Mouse (Mus musculus) myocyte (in vitro differentiated cells): ENCODE data around the gene Sec61b.

Experiments
- CEBPB ChIP-seq: IDR thresholded peaks from 2 replicates; pipeline ENCODE4 v1.6.1; 2011; ENCODE audit warnings: mild to moderate bottlenecking, moderate library complexity; ENCODE audit not compliant: poor library complexity, insufficient read depth, severe bottlenecking
- E2F4 ChIP-seq: IDR thresholded peaks from one replicate; pipeline ENCODE4 v1.6.1; 2011; ENCODE audit warnings: mild to moderate bottlenecking, control low read depth, moderate library complexity; ENCODE audit not compliant: insufficient read depth
- MAX ChIP-seq: IDR thresholded peaks from one replicate; pipeline ENCODE4 v1.6.1; 2011; ENCODE audit warnings: low read depth, mild to moderate bottlenecking, control low read depth
- MYOD1 ChIP-seq, 3 experiments: IDR thresholded peaks; one replicate each; pipeline ENCODE4 v1.6.1; 2011; ENCODE audit warnings: control low read depth in 2 of 3, low read depth in 2 of 3, mild to moderate bottlenecking in 2 of 3, moderate library complexity in 1 of 3; ENCODE audit not compliant: insufficient read length in 2 of 3, control insufficient read depth in 1 of 3
- MYOG ChIP-seq, 3 experiments: IDR thresholded peaks; one replicate each; pipeline ENCODE4 v1.6.1; 2011; ENCODE audit warnings: control low read depth in 2 of 3, low read depth in 2 of 3, mild to moderate bottlenecking in 2 of 3; ENCODE audit not compliant: insufficient read length in 2 of 3, control insufficient read depth in 1 of 3, insufficient read depth in 1 of 3
- POLR2A ChIP-seq: IDR thresholded peaks from one replicate; pipeline ENCODE4 v1.6.1; 2011; ENCODE audit warnings: low read depth, mild to moderate bottlenecking, control low read depth, moderate library complexity; ENCODE audit not compliant: insufficient read length
- POLR2AphosphoS2 ChIP-seq: IDR thresholded peaks from one replicate; pipeline ENCODE4 v1.6.1; 2011; ENCODE audit warnings: low read depth, control low read depth; ENCODE audit not compliant: insufficient read length
- REST ChIP-seq: IDR thresholded peaks from one replicate; pipeline ENCODE4 v1.6.1; 2011; ENCODE audit warnings: mild to moderate bottlenecking, control low read depth, moderate library complexity; ENCODE audit not compliant: insufficient read depth, insufficient read length
- SRF ChIP-seq: IDR thresholded peaks from one replicate; pipeline ENCODE4 v1.6.1; 2011; ENCODE audit warnings: low read depth; ENCODE audit not compliant: control insufficient read depth, insufficient read length
- TCF12 ChIP-seq: IDR thresholded peaks from one replicate; pipeline ENCODE4 v1.6.1; 2011; ENCODE audit warnings: mild to moderate bottlenecking, control low read depth; ENCODE audit not compliant: poor library complexity, insufficient read depth, severe bottlenecking
- TCF3 ChIP-seq: IDR thresholded peaks from one replicate; pipeline ENCODE4 v1.6.1; 2011; ENCODE audit warnings: low read depth, control low read depth; ENCODE audit not compliant: insufficient read length
- USF1 ChIP-seq: IDR thresholded peaks from one replicate; pipeline ENCODE4 v1.6.1; 2011; ENCODE audit warnings: low read depth, mild to moderate bottlenecking, control low read depth, moderate library complexity

- no peak for TF ChIP-seq POLR2A
- no peak for TF ChIP-seq E2F4
- no peak for TF ChIP-seq USF1
- TF ChIP-seq REST, result no peak
- no peak for TF ChIP-seq TCF12
- no peak for TF ChIP-seq POLR2AphosphoS2
- TF ChIP-seq MYOD1 (IDR thresholded peaks at IDR 0.05; ENCODE audit: control insufficient read depth in 1 of 3, insufficient read length in 2 of 3, low read depth in 2 of 3), result no peak
- no peak for TF ChIP-seq MAX
- TF ChIP-seq TCF3, result no peak
- no peak for TF ChIP-seq MYOG (IDR thresholded peaks at IDR 0.05; ENCODE audit: control insufficient read depth in 1 of 3, insufficient read depth in 1 of 3, insufficient read length in 2 of 3, low read depth in 2 of 3)
- TF ChIP-seq SRF, result no peak
- no peak for TF ChIP-seq CEBPB
These were observed 19.7 kb downstream of the Sec61b start for GRCm38 (mm10) chr4:47494137-47494536.
